Mouse (Mus musculus): Measurements from ENCODE around the gene Tmem43. TPM values are rescaled to one million over a fixed set of nuclear protein-coding genes. Genes with fewer than 3 reads are reported as not detected.
A peak's percentile ranks its signal among the peaks of the same experiment; 100 is the strongest.

The Tmem43 gene
- polyA plus RNA-seq, 1 experiment: 87.5 TPM

GRCm38 (mm10) chr6:91510211-91510610, 36.7 kb downstream of the Tmem43 start:
- Histone ChIP-seq H3K27ac (ENCODE audit: insufficient read depth, low read depth, low read length) (no peak overlapping the region), H3K4me1 (ENCODE audit: control insufficient read depth, insufficient read depth, low read length) (peaks cover 30% of the 10 kb centered on the region), H3K4me3 (ENCODE audit: insufficient read depth, low read length) (no peak overlapping the region)
- TF ChIP-seq CTCF (IDR thresholded peaks at IDR 0.05; ENCODE audit: low read depth, low read length) (no peak), POLR2A (IDR thresholded peaks at IDR 0.05; ENCODE audit: borderline replicate concordance, low read depth, low read length) (no peak)

GRCm38 (mm10) chr6:91514135-91514534, 40.6 kb downstream of the Tmem43 start:
- no peak for TF ChIP-seq POLR2A (IDR thresholded peaks at IDR 0.05; ENCODE audit: borderline replicate concordance, low read depth, low read length)
- TF ChIP-seq CTCF (IDR thresholded peaks at IDR 0.05; ENCODE audit: low read depth, low read length): no peak
- Histone ChIP-seq H3K4me3 (ENCODE audit: insufficient read depth, low read length) (peak overlapping the region; percentile 10; the same call in 1 of the 2 replicates), H3K4me1 (ENCODE audit: control insufficient read depth, insufficient read depth, low read length) (peaks cover 19% of the 10 kb centered on the region), H3K27ac (ENCODE audit: insufficient read depth, low read depth, low read length) (no peak overlapping the region)

GRCm38 (mm10) chr6:91514737-91515362, 41.3 kb downstream of the Tmem43 start:
- Histone ChIP-seq H3K27ac (ENCODE audit: insufficient read depth, low read depth, low read length) (no peak overlapping the region), H3K4me3 (ENCODE audit: insufficient read depth, low read length) (peak overlapping the region; percentile 94), H3K4me1 (ENCODE audit: control insufficient read depth, insufficient read depth, low read length) (peaks cover 19% of the 10 kb centered on the region)
- no peak for TF ChIP-seq CTCF (IDR thresholded peaks at IDR 0.05; ENCODE audit: low read depth, low read length)
- no peak for TF ChIP-seq POLR2A (IDR thresholded peaks at IDR 0.05; ENCODE audit: borderline replicate concordance, low read depth, low read length)

- Histone ChIP-seq H3K4me3 (ENCODE audit: insufficient read depth, low read length) (peak within 1 kb of the TSS; percentile 94), H3K4me1 (ENCODE audit: control insufficient read depth, insufficient read depth, low read length) (peaks cover 17% of the 10 kb centered on the region), H3K27ac (ENCODE audit: insufficient read depth, low read depth, low read length) (peak within 1 kb of the TSS; percentile 26)
- TF ChIP-seq CTCF (IDR thresholded peaks at IDR 0.05; ENCODE audit: low read depth, low read length): no peak
- no peak for TF ChIP-seq POLR2A (IDR thresholded peaks at IDR 0.05; ENCODE audit: borderline replicate concordance, low read depth, low read length)
Observed at GRCm38 (mm10) chr6:91515545-91516449, 42.3 kb downstream of the Tmem43 start, which contains the start of the genes Xpc and Lsm3. Gene Xpc, minus strand, starts transcription at chr6:91515888. Gene Lsm3, plus strand, starts transcription at chr6:91515928.

GRCm38 (mm10) chr6:91518454-91519020, 45.0 kb downstream of the Tmem43 start:
- TF ChIP-seq POLR2A (IDR thresholded peaks at IDR 0.05; ENCODE audit: borderline replicate concordance, low read depth, low read length): no peak
- no peak for TF ChIP-seq CTCF (IDR thresholded peaks at IDR 0.05; ENCODE audit: low read depth, low read length)
- Histone ChIP-seq H3K4me1 (ENCODE audit: control insufficient read depth, insufficient read depth, low read length) (peaks cover 17% of the 10 kb centered on the region), H3K4me3 (ENCODE audit: insufficient read depth, low read length) (no peak overlapping the region), H3K27ac (ENCODE audit: insufficient read depth, low read depth, low read length) (no peak overlapping the region)

- no peaks in the 10 kb centered on the region; the same call in 1 of the 2 replicates for H3K4me1 ChIP-seq (ENCODE audit: control insufficient read depth, insufficient read depth, low read length)
- H3K4me3 ChIP-seq (ENCODE audit: insufficient read depth, low read length): no peak overlapping the region
- no peak for TF ChIP-seq CTCF (IDR thresholded peaks at IDR 0.05; ENCODE audit: low read depth, low read length)
- no peak for TF ChIP-seq POLR2A (IDR thresholded peaks at IDR 0.05; ENCODE audit: borderline replicate concordance, low read depth, low read length)
- no peak overlapping the region for H3K27ac ChIP-seq (ENCODE audit: insufficient read depth, low read depth, low read length)
Observed at GRCm38 (mm10) chr6:91522816-91523215, 49.3 kb downstream of the Tmem43 start.

- Histone ChIP-seq H3K27ac (ENCODE audit: insufficient read depth, low read depth, low read length) (no peak overlapping the region), H3K4me1 (ENCODE audit: control insufficient read depth, insufficient read depth, low read length) (no peaks in the 10 kb centered on the region), H3K4me3 (ENCODE audit: insufficient read depth, low read length) (no peak overlapping the region)
- TF ChIP-seq POLR2A (IDR thresholded peaks at IDR 0.05; ENCODE audit: borderline replicate concordance, low read depth, low read length) (no peak), CTCF (IDR thresholded peaks at IDR 0.05; ENCODE audit: low read depth, low read length) (no peak)
Observed at GRCm38 (mm10) chr6:91525544-91525943, 52.0 kb downstream of the Tmem43 start.

GRCm38 (mm10) chr6:91527227-91527860, 53.8 kb downstream of the Tmem43 start:
- TF ChIP-seq CTCF (IDR thresholded peaks at IDR 0.05; ENCODE audit: low read depth, low read length) (no peak), POLR2A (IDR thresholded peaks at IDR 0.05; ENCODE audit: borderline replicate concordance, low read depth, low read length) (no peak)
- H3K4me3 ChIP-seq (ENCODE audit: insufficient read depth, low read length): no peak overlapping the region
- no peaks in the 10 kb centered on the region for H3K4me1 ChIP-seq (ENCODE audit: control insufficient read depth, insufficient read depth, low read length)
- no peak overlapping the region for H3K27ac ChIP-seq (ENCODE audit: insufficient read depth, low read depth, low read length)

GRCm38 (mm10) chr6:91528265-91528664, 54.8 kb downstream of the Tmem43 start:
- no peaks in the 10 kb centered on the region for H3K4me1 ChIP-seq (ENCODE audit: control insufficient read depth, insufficient read depth, low read length)
- no peak overlapping the region for H3K4me3 ChIP-seq (ENCODE audit: insufficient read depth, low read length)
- H3K27ac ChIP-seq (ENCODE audit: insufficient read depth, low read depth, low read length): no peak overlapping the region
- no peak for TF ChIP-seq POLR2A (IDR thresholded peaks at IDR 0.05; ENCODE audit: borderline replicate concordance, low read depth, low read length)
- no peak for TF ChIP-seq CTCF (IDR thresholded peaks at IDR 0.05; ENCODE audit: low read depth, low read length)

Data from bone marrow macrophage, adult 2 months (primary cell).